Mouse (Mus musculus) G1E (cell line): ENCODE data around the gene Pld4. TPM values are rescaled to one million over a fixed set of nuclear protein-coding genes. Genes with fewer than 3 reads are reported as not detected.
A peak's percentile ranks its signal among the peaks of the same experiment; 100 is the strongest.

Experiments
- ATAC-seq: 2 replicates; pipeline ENCODE4 v1.8.0; 2016; ENCODE audit warnings: mild to moderate bottlenecking; ENCODE audit not compliant: insufficient number of reproducible peaks, poor library complexity, low FRiP score, severe bottlenecking; ENCODE audit errors: extremely low read depth
- DNase-seq: peaks from one replicate; pipeline ENCODE4 v3.0.0; 2012; ENCODE audit warnings: low spot score
- H3K27me3 ChIP-seq: 2 replicates; pipeline ENCODE4 v1.6.1; 2012; ENCODE audit warnings: mild to moderate bottlenecking, low read length, inconsistent platforms; ENCODE audit not compliant: insufficient read depth
- H3K36me3 ChIP-seq: replicated peaks from 2 replicates; pipeline ENCODE3; 2012; ENCODE audit warnings: mild to moderate bottlenecking, inconsistent platforms
- H3K4me1 ChIP-seq: 2 replicates; pipeline ENCODE4 v1.6.1; 2012; ENCODE audit warnings: low read depth, low read length, inconsistent platforms, mixed read lengths; ENCODE audit not compliant: insufficient read depth
- H3K4me3 ChIP-seq: 2 replicates; pipeline ENCODE4 v1.5.1; 2012; ENCODE audit warnings: low read depth, mild to moderate bottlenecking, inconsistent platforms, low read length, moderate library complexity, mixed read lengths
- H3K9me3 ChIP-seq: replicated peaks from 2 replicates; pipeline ENCODE4 v1.6.1; 2012; ENCODE audit warnings: inconsistent platforms
- CTCF ChIP-seq: IDR thresholded peaks from 2 replicates; pipeline ENCODE4 v1.5.1; 2012; ENCODE audit warnings: low read depth, low read length, inconsistent platforms, mixed read lengths
- GATA1 ChIP-seq: IDR thresholded peaks from 2 replicates; pipeline ENCODE4 v1.6.1; 2012; ENCODE audit warnings: borderline replicate concordance, low read length, inconsistent platforms, mixed read lengths
- GATA2 ChIP-seq: IDR thresholded peaks from 2 replicates; pipeline ENCODE4 v1.6.1; 2012; ENCODE audit warnings: low read depth, low read length, inconsistent platforms, borderline replicate concordance
- POLR2AphosphoS5 ChIP-seq: IDR thresholded peaks from 2 replicates; pipeline ENCODE4 v1.6.1; 2012; ENCODE audit warnings: low read depth, low read length, inconsistent platforms; ENCODE audit not compliant: insufficient replicate concordance
- TAL1 ChIP-seq: conservative IDR thresholded peaks from 2 replicates; pipeline ENCODE4 v1.6.1; 2012; ENCODE audit warnings: low read depth, low read length, inconsistent platforms, mixed read lengths
- polyA plus RNA-seq: library from polyadenylated mRNA; stranded (reverse); fragments of >175 nt; gene quantifications from 2 replicates; pipeline ENCODE4 v1.2.3, GENCODE M21; 2012
- total RNA-seq, 2 experiments: library from RNA; stranded (forward) in 1 of 2; stranded (reverse) in 1 of 2; fragments of 200-1000 nt in 1 of 2; fragments of >200 nt in 1 of 2; fragmentation: Nextera tagmentation in 1 of 2; gene quantifications; 2 replicates each; pipeline ENCODE4 v1.2.3; 2014 to 2017

Pld4 gene
- total RNA-seq (2014; fragmentation: Nextera tagmentation) = 3.4 TPM in 1 of 2 replicates, not detected in the other
- 0.58 and 1.0 TPM in 2 replicates for total RNA-seq (2017)
- polyA plus RNA-seq = 0.54 and 0.89 TPM in 2 replicates

DNA sequence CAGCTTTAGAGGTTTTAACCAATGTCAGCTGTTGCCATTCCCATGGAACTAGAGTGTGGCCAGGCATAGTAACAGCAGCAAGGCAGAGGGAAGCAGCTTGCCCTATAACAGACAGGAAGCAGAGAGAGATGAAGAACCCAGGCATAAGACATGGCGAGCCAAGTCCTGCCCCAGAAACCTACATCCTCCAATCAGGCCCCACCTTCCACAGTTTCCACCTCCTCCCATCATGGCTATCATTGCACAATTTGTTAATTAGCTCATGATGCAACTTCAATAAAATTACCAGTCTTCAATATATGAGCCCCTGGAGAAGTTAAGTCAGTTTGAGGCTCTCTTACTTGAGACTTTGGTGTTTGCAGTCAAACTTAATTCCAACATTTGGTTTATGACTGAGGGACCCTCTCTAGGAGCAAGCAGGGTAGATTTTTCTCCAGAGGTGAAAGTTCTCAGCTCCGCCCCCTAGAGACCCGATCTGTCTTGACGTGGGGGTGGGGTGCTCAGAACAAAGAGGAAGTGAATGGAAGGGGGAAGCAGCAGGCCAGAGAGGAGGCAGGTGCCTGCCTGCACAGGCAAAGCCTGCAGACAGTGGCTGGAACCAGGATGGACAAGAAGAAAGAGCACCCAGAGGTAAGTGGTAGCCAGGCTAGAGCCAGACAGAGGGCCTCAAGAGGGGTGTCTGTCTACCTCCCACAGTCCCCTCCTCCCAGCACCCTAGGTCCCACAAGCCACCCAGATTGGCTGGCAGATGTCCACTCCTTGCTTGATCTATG is at the start of gene Pld4:
Pld4 (plus strand) TSS at position 502 of the 773 bp plus-strand sequence.
- Histone ChIP-seq H3K27me3 (peaks cover 23% of the 10 kb centered on the region; the same call in 1 of the 2 replicates), H3K4me1 (peaks cover 14% of the 10 kb centered on the region), H3K4me3 (0 out of 2 replicates have a peak within 1 kb of the TSS, but pooled peaks have one; percentile 1), H3K36me3 (no peaks in the 10 kb centered on the region), H3K9me3 (no peaks in the 10 kb centered on the region)
- peak; percentile 65 for DNase-seq
- ATAC-seq = no peak
- TF ChIP-seq POLR2AphosphoS5 = no peak
- no peak for TF ChIP-seq CTCF
- no peak for TF ChIP-seq GATA2
- TF ChIP-seq TAL1 = no peak
- no peak for TF ChIP-seq GATA1

DNA sequence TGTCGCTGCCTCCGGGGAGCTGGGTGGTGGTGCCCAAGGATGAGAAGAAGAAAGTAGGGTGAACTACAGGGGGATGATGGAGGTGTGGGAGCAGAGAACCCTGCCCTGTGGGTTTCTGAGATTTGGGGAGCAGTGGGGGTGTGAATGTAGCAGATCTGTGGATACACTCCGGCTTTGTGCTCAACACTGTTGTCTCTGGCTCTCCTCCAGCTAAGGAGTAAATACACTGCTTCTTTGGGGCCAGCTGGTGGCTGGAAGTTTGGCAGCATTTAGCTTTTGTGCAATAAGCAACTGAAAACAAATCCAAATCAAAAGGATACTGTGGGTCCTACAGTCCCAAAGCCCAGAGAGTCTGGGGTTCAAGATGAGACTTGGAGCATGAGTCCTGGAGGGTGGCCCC is 46.5 kb upstream of the Pld4 start:
- H3K9me3 ChIP-seq = peaks cover 4% of the 10 kb centered on the region
- H3K36me3 ChIP-seq = no peaks in the 10 kb centered on the region
- no peak for TF ChIP-seq GATA1
- TF ChIP-seq TAL1 = no peak
- TF ChIP-seq POLR2AphosphoS5 = no peak
- no peaks in the 10 kb centered on the region for H3K4me1 ChIP-seq
- DNase-seq (no peak), ATAC-seq (no peak)
- peaks cover 7% of the 10 kb centered on the region; the same call in 1 of the 2 replicates for H3K27me3 ChIP-seq
- H3K4me3 ChIP-seq = no peak overlapping the region

DNA sequence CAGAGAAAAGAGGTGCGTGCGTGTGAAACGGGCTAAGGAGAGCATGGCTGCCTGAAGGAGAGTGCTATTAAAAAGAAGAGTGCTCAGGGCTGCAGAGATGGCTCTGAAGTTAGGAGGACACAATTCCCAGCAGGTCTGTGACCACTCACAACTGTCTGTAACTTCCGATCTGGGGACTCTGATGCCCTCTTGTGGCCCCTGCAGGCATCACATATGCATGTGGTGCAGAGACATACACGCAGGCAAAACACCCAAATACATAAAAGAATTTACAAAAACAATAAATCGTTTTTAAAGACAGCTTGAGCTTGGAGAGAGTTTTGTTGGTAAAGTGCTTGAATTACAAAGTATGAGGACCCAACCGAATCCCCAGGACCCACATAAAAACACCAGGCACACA is 43.3 kb upstream of the Pld4 start:
- Histone ChIP-seq H3K4me3 (no peak overlapping the region), H3K4me1 (no peaks in the 10 kb centered on the region), H3K27me3 (peaks cover 3% of the 10 kb centered on the region; the same call in 1 of the 2 replicates), H3K36me3 (no peaks in the 10 kb centered on the region), H3K9me3 (peaks cover 10% of the 10 kb centered on the region)
- ATAC-seq (0 out of 2 replicates have a peak, but pooled peaks have one; percentile 50), DNase-seq (peak; percentile 43)
- TF ChIP-seq CTCF = peak; percentile 67
- no peak for TF ChIP-seq POLR2AphosphoS5

DNA sequence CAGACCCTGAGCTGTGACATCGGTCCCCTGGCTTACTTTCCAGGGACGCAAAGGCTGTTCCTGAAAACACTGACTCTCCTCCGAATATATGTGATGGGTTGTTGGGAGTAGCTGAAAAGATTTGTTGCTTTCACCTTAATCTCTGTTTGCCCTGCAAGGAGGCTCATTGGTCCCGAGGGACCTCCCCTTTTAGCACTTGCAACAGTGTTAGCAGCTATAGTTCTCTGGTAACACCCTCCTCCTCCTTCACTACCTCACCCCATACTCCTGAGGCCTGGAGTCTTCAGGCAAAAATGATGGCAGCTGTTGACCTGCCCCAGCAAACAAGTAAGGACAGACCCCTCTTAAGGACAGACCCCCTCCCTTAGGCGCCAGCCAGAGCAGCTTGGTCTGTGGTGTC is 41.5 kb upstream of the Pld4 start:
- no peak for TF ChIP-seq GATA1
- TF ChIP-seq GATA2 = no peak
- TF ChIP-seq CTCF = no peak
- no peak for TF ChIP-seq POLR2AphosphoS5
- no peak for TF ChIP-seq TAL1
- no peak for ATAC-seq
- peaks cover 10% of the 10 kb centered on the region; the same call in 1 of the 2 replicates for H3K27me3 ChIP-seq

DNA sequence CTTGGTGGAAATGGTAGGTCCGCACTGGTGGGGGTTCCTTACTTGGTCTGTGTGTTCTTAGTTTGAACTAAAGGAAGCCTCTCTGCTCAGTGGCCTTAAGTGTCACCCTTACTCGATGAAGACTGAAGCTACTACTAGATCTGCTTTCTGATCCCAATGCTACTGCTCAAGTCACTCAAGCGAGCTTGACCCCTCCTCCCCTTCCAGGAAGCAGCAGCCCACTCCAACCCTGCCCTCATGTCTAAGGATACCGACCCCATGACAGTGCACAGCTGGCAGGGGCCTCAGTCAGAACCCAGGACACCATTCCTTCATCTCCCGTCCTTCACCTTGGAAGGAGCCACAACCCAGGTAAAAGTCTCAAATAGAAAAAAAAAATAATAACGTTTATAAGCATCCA is 40.2 kb upstream of the Pld4 start, which contains the start of gene Cep170b:
Cep170b (plus strand) TSS at position 240 of the 400 bp plus-strand sequence.
- DNase-seq (no peak), ATAC-seq (no peak)
- H3K27me3 ChIP-seq = peaks cover 7% of the 10 kb centered on the region; the same call in 1 of the 2 replicates
- no peak within 1 kb of the TSS for H3K4me3 ChIP-seq
- H3K36me3 ChIP-seq = no peaks in the 10 kb centered on the region
- H3K4me1 ChIP-seq = no peaks in the 10 kb centered on the region
- TF ChIP-seq GATA1 (no peak), POLR2AphosphoS5 (no peak), CTCF (no peak)
- peaks cover 13% of the 10 kb centered on the region for H3K9me3 ChIP-seq

More for the DNA sequence above, 41.5 kb upstream of the Pld4 start:
- H3K36me3 ChIP-seq = no peaks in the 10 kb centered on the region
- peaks cover 13% of the 10 kb centered on the region for H3K9me3 ChIP-seq
- H3K4me1 ChIP-seq = no peaks in the 10 kb centered on the region
- no peak overlapping the region for H3K4me3 ChIP-seq
- DNase-seq = no peak

DNA sequence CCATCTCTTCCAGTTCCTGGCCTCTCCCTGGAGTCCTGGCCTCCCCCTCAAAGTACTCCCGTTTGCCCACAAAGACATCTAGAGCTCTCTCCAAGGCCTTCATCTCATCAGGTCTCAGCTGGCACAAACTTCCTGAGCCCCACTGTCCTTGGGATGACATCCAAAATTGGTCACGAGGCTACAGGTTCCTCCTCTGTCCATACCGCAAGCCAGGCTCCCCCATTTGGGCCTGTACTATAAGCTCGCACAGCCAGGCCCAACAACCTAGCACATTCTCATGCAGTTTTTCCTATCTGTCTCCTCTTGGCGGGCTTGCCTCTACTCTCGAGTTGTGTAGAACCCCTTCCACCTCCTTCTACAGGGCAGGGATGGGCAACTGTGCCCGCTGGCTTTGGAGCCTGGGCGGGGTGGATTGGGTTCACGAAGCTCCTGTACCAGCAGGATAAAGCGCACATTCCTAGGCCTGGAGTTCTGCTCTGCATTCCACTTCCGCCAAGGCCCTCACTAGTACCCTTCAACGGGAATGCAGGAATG is 39.5 kb upstream of the Pld4 start:
- TF ChIP-seq POLR2AphosphoS5 = no peak
- TF ChIP-seq TAL1 = no peak
- TF ChIP-seq GATA2 = no peak
- no peak for TF ChIP-seq CTCF
- TF ChIP-seq GATA1 = no peak
- Histone ChIP-seq H3K36me3 (no peaks in the 10 kb centered on the region), H3K9me3 (peaks cover 13% of the 10 kb centered on the region), H3K4me1 (no peaks in the 10 kb centered on the region), H3K27me3 (peaks cover 8% of the 10 kb centered on the region; the same call in 1 of the 2 replicates), H3K4me3 (no peak overlapping the region)
- DNase-seq (no peak), ATAC-seq (no peak)
